Mouse (Mus musculus) fibroblast of lung, adult 2 months (primary cell): ENCODE data around the gene Spry1.
"Not testable (repeated sequence)": the region's sequence is repeated elsewhere in the genome, so short reads cannot be mapped to it uniquely, and the experiment has no call there.

Source experiments
- DNase-seq: peaks from one replicate; pipeline ENCODE4 v3.0.0-alpha.2; 2011; ENCODE audit warnings: low read depth

Gene Spry1

DNA sequence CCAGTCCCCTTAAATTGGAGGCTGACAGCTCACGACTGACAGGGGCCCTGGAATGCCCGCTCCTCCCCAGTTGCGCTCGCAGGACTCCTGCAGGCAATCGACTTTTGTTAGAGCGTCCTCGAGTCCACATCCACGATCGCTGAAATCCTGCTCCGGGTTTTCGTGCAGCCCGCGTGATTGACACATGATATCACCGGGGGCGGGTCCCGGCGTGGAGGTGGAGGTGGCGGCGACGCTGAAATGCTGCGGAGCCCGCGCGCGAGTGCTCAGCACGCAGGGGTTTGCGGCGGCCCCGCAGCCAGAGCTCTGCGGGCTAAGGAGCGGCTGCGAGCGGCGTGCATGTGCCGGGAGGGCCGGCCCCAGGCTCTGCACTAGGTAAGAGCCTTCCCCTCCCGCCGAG is at the start of gene Spry1:
TSS of gene Spry1 (plus strand) at position 258 of the 400 bp plus-strand sequence.
- peak; percentile 49 for DNase-seq

GRCm38 (mm10) chr3:37595721-37596120 is 44.0 kb upstream of the Spry1 start:
- no peak for DNase-seq

- no peak for DNase-seq
Measured at GRCm38 (mm10) chr3:37596519-37596918, 43.2 kb upstream of the Spry1 start.

DNA sequence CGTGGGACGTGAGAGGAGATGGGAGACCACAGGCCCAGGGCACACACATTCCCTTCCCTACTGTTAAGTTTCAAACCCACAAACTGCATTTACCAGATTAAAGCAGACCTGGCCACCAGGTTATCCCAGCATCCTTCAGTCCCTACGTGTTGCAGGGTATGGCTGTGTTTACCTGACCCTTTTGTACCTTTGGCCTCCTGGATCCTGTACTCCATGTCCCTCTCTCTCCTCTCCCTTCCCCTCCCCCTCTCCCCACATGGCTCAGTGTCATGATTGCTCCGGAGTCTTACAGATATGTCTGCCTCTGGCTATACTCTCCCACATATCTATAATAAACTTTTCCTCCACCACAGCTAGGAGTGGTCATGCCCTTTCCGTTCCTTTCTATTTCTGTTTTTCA is 42.5 kb upstream of the Spry1 start:
- no peak for DNase-seq

GRCm38 (mm10) chr3:37599641-37600040 is 40.1 kb upstream of the Spry1 start:
- DNase-seq: not testable (repeated sequence)

DNA sequence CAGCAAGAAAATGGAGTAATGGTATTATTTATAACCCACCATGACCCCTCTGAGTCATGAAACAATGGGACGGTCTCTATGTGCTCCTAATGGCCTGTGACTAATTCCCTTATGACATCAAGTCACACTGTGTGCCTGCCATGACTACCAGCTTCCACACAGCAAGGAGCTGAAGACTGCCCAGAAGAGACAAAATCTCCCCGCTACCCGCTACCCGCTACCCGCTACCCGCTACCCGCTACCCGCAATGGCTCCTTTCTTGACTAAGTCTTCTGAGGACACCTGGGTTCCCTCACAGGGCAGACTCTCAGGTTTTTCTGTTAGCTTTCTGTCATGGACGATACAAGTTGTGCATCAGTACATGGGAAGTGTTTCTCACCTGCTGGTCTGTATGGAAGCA is 37.4 kb upstream of the Spry1 start:
- DNase-seq: no peak

DNA sequence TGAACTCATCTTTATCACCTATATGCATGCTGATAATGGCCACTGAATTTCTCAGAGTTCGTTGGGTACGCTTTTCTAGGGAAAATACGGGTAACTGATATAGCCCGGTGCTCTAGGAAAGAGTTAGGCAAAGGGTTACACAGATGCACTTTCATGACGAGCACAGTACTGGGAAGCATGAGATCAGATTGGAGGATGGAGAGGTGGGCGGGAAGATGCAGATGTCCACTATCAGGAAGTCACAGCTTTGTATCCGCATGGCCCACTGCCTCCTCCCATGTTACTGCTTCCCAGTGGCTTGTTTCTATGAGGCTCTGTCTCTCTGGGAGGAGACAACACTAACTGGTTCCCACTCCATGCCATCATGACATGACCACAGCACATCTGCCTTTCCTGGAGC is 36.9 kb upstream of the Spry1 start:
- no peak for DNase-seq

GRCm38 (mm10) chr3:37603541-37603940 is 36.2 kb upstream of the Spry1 start:
- no peak for DNase-seq

- no peak for DNase-seq
Measured at GRCm38 (mm10) chr3:37604976-37605875, 34.5 kb upstream of the Spry1 start.

DNA sequence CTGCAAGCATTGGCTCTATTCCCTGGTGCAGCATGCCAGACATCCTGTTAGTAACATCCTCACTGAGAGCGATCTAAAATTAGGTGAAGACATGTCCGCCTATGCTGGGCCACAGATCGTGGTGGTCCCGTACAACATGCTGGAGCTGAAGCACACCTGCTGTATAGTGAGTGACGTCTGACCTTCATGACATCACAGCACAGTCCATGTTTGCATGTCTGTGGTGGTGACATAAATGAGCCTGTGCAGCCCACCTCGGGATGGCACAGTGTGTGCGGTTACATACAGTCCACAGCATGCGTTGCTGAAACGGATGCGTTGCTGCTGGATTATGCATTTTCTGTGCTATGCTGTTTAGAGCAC is 33.9 kb upstream of the Spry1 start:
- no peak for DNase-seq

DNA sequence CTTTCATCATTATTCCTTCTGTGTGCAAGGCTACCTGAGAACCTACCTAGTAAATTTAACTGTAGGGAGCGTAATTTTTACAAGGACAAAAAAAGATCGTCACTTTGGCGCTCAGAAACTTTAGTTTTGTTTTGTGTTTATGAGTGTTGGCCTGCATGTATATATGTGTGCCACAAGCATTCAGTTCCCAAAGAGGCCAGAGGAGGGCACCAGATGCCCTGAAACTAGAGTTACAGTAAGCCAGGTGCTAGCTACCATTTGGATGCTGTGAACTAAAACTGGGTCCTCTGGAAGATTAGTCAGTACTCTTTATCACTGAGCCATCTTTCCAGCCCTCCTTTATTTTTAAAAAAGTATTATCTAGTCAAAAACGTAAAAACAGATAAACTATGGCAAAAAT is 30.8 kb upstream of the Spry1 start:
- DNase-seq: no peak

- no peak for DNase-seq
Measured at GRCm38 (mm10) chr3:37610670-37611069, 29.1 kb upstream of the Spry1 start.

- no peak for DNase-seq
Measured at GRCm38 (mm10) chr3:37613722-37614121, 26.0 kb upstream of the Spry1 start.

DNA sequence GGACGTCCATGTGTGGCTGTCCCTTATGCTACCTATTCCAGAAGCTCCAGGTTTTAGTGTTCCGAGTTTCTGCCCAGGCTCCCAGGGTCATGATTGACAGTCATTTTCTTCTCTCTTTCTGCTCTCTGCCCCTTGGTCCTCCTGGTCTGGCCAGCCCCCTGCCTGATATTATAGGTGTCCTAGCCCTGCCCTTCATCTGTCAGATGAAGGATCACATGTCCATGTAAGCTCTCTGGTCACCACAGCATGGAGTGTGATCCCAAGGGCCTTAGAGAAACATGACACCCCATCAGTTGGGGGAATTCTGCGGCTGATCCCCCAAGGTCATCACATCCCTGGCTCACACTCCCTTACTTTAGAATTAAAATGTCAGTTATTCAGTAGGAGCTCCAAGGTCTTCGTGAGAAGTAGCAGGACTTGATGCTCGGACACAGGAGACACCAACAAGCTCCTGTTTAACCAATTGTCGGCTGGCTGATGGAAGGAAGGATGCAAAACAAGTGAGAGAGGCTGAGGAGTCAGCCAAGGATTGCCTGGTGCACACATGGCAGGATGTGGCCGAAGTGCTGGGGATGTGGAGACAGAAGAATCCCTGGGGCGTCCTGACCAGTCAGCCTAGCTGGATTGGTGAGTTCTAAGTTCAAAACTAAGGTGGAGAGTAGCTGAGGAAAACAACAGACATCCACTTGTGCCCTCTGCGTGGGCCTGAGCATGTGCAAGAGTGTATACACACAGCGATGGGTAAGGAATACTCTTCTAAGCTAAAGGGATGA is 24.7 kb upstream of the Spry1 start:
- no peak for DNase-seq

- DNase-seq: no peak
Measured at GRCm38 (mm10) chr3:37616586-37617547, 22.9 kb upstream of the Spry1 start.

DNA sequence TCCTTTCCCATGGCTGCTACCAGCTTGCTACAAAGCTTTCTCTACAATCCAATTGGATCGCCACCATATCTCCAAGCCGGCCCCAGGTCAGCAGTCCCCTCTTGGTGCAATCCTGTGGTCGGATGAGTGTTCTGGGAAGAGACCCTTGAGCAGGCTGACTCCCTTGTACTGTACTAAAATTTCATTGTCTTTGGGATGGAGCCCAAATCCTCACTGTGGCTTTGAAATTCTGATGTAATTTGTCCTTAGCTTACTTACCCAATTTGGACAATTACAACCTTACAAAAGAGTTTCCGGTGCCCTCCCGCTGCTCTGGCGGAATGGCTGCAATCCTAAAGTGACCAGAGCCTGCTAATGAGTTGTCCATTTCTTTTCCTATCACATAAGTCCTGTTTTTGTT is 7.5 kb upstream of the Spry1 start:
- DNase-seq: no peak

- DNase-seq: no peak
Measured at GRCm38 (mm10) chr3:37632751-37633150, 7.0 kb upstream of the Spry1 start.

DNA sequence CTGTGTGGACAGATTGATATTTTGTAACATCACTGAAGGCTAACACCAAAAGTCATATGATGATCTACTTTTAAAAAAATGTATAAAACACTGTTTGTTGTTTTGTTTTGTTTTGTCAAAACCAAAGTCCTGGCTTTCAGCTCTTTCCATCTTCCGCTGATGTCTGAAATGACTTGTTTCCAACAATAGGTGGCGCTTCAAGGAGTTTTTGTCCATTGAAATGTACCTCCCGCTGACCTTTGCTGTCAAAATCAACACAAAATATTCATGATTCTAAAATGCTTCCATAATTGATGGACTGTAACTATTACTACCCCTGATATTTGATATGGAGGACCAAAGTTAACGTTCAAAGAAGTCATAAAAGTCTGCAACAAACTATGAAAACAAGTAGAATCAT is 5.1 kb upstream of the Spry1 start:
- DNase-seq: no peak

- no peak for DNase-seq
Measured at GRCm38 (mm10) chr3:37636921-37637320, 2.8 kb upstream of the Spry1 start.

GRCm38 (mm10) chr3:37640162-37640721 is 495 bp downstream of the Spry1 start:
- no peak for DNase-seq

GRCm38 (mm10) chr3:37640810-37641209 is 1.1 kb downstream of the Spry1 start:
- no peak for DNase-seq
